ENCODE assay signal across 32 mouse cellular contexts in genomic region chr6:119375035-119375434, GRCm38 (mm10). TPM values are rescaled to one million over a fixed set of nuclear protein-coding genes. Genes with fewer than 3 reads are reported as not detected.
DNase-seq lines count a peak whose midpoint lies in the region; ATAC-seq and TF ChIP-seq lines count a peak whose summit lies in the region.
"Had no signal": no experiment of that assay in that cellular context is flagged by ENCODE, and none has a peak within 500 bp of the region (broad histone marks: within the 10 kb centered on the region; RNA-seq: fewer than 3 reads in every experiment).

No protein-coding gene starts in this region.

- H3K4me2 ChIP-seq in lung, postnatal 0 days (replicated peaks; ENCODE audit: low read depth, low read length): no peak overlapping the region
- no peak overlapping the region for H3K4me2 ChIP-seq in stomach, postnatal 0 days (replicated peaks; ENCODE audit: low read depth)
- H3K4me2 ChIP-seq: forebrain, embryonic 12.5 days; heart, embryonic 12.5 days; hindbrain, embryonic 15.5 days; kidney, embryonic 15.5 days; limb, embryonic 15.5 days; midbrain, embryonic 13.5 days; neural tube, embryonic 15.5 days; stomach, embryonic 15.5 days had no signal

- peaks cover 18% of the 10 kb centered on the region for H3K4me1 ChIP-seq in heart, adult 2 months (ENCODE audit: control insufficient read depth, insufficient read depth, low read length)
- H3K4me1 ChIP-seq in lung, postnatal 0 days (ENCODE audit: insufficient read depth, low read depth, low read length): peaks cover 11% of the 10 kb centered on the region; the same call in 1 of the 2 replicates
- no peaks in the 10 kb centered on the region for H3K4me1 ChIP-seq in stomach, postnatal 0 days (replicated peaks; ENCODE audit: control insufficient read depth, insufficient read depth)
- H3K4me1 ChIP-seq: forebrain, embryonic 12.5 days; hindbrain, embryonic 15.5 days; kidney, embryonic 15.5 days; limb, embryonic 15.5 days; midbrain, embryonic 13.5 days; neural tube, embryonic 15.5 days had no signal

- no peaks in the 10 kb centered on the region for H3K27me3 ChIP-seq in heart, adult 2 months (ENCODE audit: control insufficient read depth, insufficient read depth, low read length)
- no peaks in the 10 kb centered on the region for H3K27me3 ChIP-seq in lung, postnatal 0 days (replicated peaks; ENCODE audit: insufficient read depth, low read length)
- no peaks in the 10 kb centered on the region for H3K27me3 ChIP-seq in stomach, postnatal 0 days (ENCODE audit: control insufficient read depth, insufficient read depth, low read length)
- H3K27me3 ChIP-seq: forebrain, embryonic 12.5 days; heart, embryonic 12.5 days; hindbrain, embryonic 15.5 days; kidney, embryonic 15.5 days; limb, embryonic 15.5 days; megakaryocyte, embryonic 14.5 days; midbrain, embryonic 13.5 days; neural tube, embryonic 15.5 days; stomach, embryonic 15.5 days had no signal

- H3K9me3 ChIP-seq in lung, postnatal 0 days (ENCODE audit: low read length): no peaks in the 10 kb centered on the region
- no peaks in the 10 kb centered on the region for H3K9me3 ChIP-seq in stomach, postnatal 0 days (ENCODE audit: control insufficient read depth, low read length)
- H3K9me3 ChIP-seq: forebrain, embryonic 12.5 days; heart, embryonic 12.5 days; hindbrain, embryonic 15.5 days; kidney, embryonic 15.5 days; limb, embryonic 10.5 days; limb, embryonic 15.5 days; megakaryocyte, embryonic 14.5 days; midbrain, embryonic 13.5 days; neural tube, embryonic 15.5 days; stomach, embryonic 15.5 days had no signal

- H3K27ac ChIP-seq in heart, adult 2 months: no peak overlapping the region
- H3K27ac ChIP-seq in layer of hippocampus, adult 2 months: no peak overlapping the region
- no peak overlapping the region for H3K27ac ChIP-seq in lung, postnatal 0 days (ENCODE audit: low read length)
- H3K27ac ChIP-seq in stomach, postnatal 0 days (replicated peaks): no peak overlapping the region
- no peak overlapping the region for H3K27ac ChIP-seq in left cerebral cortex, adult 2 months
- H3K27ac ChIP-seq: forebrain, embryonic 12.5 days; hindbrain, embryonic 15.5 days; kidney, embryonic 15.5 days; limb, embryonic 10.5 days; limb, embryonic 15.5 days; midbrain, embryonic 13.5 days; neural tube, embryonic 15.5 days; stomach, embryonic 15.5 days had no signal

- WGBS in heart, adult 2 months: 74% methylated on average over 5 of the region's 5 CpGs
- WGBS in lung, postnatal 0 days: 70% methylated on average over 5 of the region's 5 CpGs
- 76% methylated on average over 5 of the region's 5 CpGs for WGBS in stomach, postnatal 0 days

- intact Hi-C loops in heart, adult 2 months (cut with DNase I): no loop called here
- intact Hi-C loops in heart, postnatal 14 days (cut with DNase I): no loop called here
- intact Hi-C loops in left cerebral cortex, adult 2 months (cut with DNase I): no loop called here

- H3K4me3 ChIP-seq in heart, adult 2 months: no peak overlapping the region
- no peak overlapping the region for H3K4me3 ChIP-seq in layer of hippocampus, adult 2 months
- H3K4me3 ChIP-seq in lung, postnatal 0 days (ENCODE audit: low read depth, low read length): no peak overlapping the region
- H3K4me3 ChIP-seq in stomach, postnatal 0 days (ENCODE audit: low read depth, low read length): no peak overlapping the region
- H3K4me3 ChIP-seq in left cerebral cortex, adult 2 months: no peak overlapping the region
- H3K4me3 ChIP-seq: erythroblast, embryonic 14.5 days; forebrain, embryonic 12.5 days; heart, embryonic 12.5 days; hindbrain, embryonic 15.5 days; kidney, embryonic 15.5 days; limb, embryonic 10.5 days; limb, embryonic 15.5 days; megakaryocyte, embryonic 14.5 days; midbrain, embryonic 13.5 days; neural tube, embryonic 15.5 days; stomach, embryonic 15.5 days had no signal

- ATAC-seq in lung, postnatal 0 days: no peak
- no peak for ATAC-seq in stomach, postnatal 0 days (ENCODE audit: low FRiP score, low TSS enrichment)
- ATAC-seq: midbrain, embryonic 13.5 days had no signal

- H3K9ac ChIP-seq in heart, adult 2 months (ENCODE audit: low read depth, low read length): no peak overlapping the region
- no peak overlapping the region for H3K9ac ChIP-seq in lung, postnatal 0 days (replicated peaks; ENCODE audit: low read depth)
- no peak overlapping the region for H3K9ac ChIP-seq in stomach, postnatal 0 days (ENCODE audit: low read length)
- H3K9ac ChIP-seq: forebrain, embryonic 12.5 days; heart, embryonic 12.5 days; hindbrain, embryonic 15.5 days; kidney, embryonic 15.5 days; limb, embryonic 15.5 days; midbrain, embryonic 13.5 days; neural tube, embryonic 15.5 days; stomach, embryonic 15.5 days had no signal

- peak; percentile 35 for TF ChIP-seq CTCF in heart, adult 2 months (IDR thresholded peaks at IDR 0.05)
- peak; percentile 43 for TF ChIP-seq CTCF in layer of hippocampus, adult 2 months (conservative IDR thresholded peaks at IDR 0.05)
- TF ChIP-seq CTCF in lung, postnatal 0 days (IDR thresholded peaks at IDR 0.05): peak; percentile 42
- peak; percentile 30; the same call in 1 of the 2 replicates for TF ChIP-seq CTCF in stomach, postnatal 0 days (IDR thresholded peaks at IDR 0.05; ENCODE audit: low read depth)
- TF ChIP-seq CTCF in left cerebral cortex, adult 2 months (IDR thresholded peaks at IDR 0.05): no peak; the same call in none of the 2 replicates

- H3K36me3 ChIP-seq in heart, adult 2 months (ENCODE audit: control insufficient read depth, insufficient read depth, low read length): peaks cover 41% of the 10 kb centered on the region
- H3K36me3 ChIP-seq in lung, postnatal 0 days (ENCODE audit: insufficient read depth, low read length): no peaks in the 10 kb centered on the region
- no peaks in the 10 kb centered on the region for H3K36me3 ChIP-seq in stomach, postnatal 0 days (ENCODE audit: control insufficient read depth, insufficient read depth, low read length)
- H3K36me3 ChIP-seq: forebrain, embryonic 12.5 days; heart, embryonic 12.5 days; hindbrain, embryonic 15.5 days; kidney, embryonic 15.5 days; limb, embryonic 15.5 days; midbrain, embryonic 13.5 days; neural tube, embryonic 15.5 days; stomach, embryonic 15.5 days had no signal

- peaks cover 12% of the 10 kb centered on the region for H3K79me2 ChIP-seq in heart, adult 2 months (replicated peaks; ENCODE audit: control insufficient read depth, insufficient read depth, low read length)

- no peak for DNase-seq in heart, adult 2 months
- DNase-seq in heart, postnatal 14 days: no peak
- no peak for DNase-seq in layer of hippocampus, adult 2 months (ENCODE audit: low spot score in 2 of 2)
- no peak for DNase-seq in layer of hippocampus, postnatal 14 days (ENCODE audit: low spot score in 2 of 2)
- DNase-seq in lung, postnatal 0 days (ENCODE audit: low spot score): no peak
- DNase-seq in lung, postnatal 36 days: no peak
- DNase-seq in stomach, postnatal 0 days (ENCODE audit: low spot score): no peak
- DNase-seq in left cerebral cortex, adult 2 months (ENCODE audit: extremely low spot score in 1 of 2, low spot score in 2 of 2): no peak
- DNase-seq: adrenal gland, adult 8-10 months; cerebellum, adult 2 months; cerebellum, postnatal 14 days; gastrocnemius, postnatal 36 days; heart, adult 18-20 months; kidney, postnatal 36 days; layer of hippocampus, postnatal 36 days; lung, adult 2 months; lung, postnatal 4 days; retina, postnatal 1 day; right cerebral cortex, postnatal 14 days; thymus, postnatal 25 days had no signal

- no peak for TF ChIP-seq POLR2A in heart, adult 2 months (IDR thresholded peaks at IDR 0.05; ENCODE audit: insufficient read depth, low read depth, low read length)

- TF ChIP-seq EP300 in heart, adult 2 months (IDR thresholded peaks at IDR 0.05; ENCODE audit: insufficient read depth, low read depth, low read length): no peak
- no peak for TF ChIP-seq EP300 in lung, postnatal 0 days (IDR thresholded peaks at IDR 0.05)
- TF ChIP-seq EP300 in stomach, postnatal 0 days (optimal IDR thresholded peaks at IDR 0.05): no peak

RNA-seq across cellular contexts. Expression of gene Adipor2, which starts 42.5 kb away (rescaled TPM):
- total RNA-seq in heart, adult 2 months (2021): 10 to 100 TPM; 62.7 to 63.6 TPM
- polyA plus RNA-seq in heart, adult 2 months (2012; rRNA removed): 57.0 and 72.2 TPM in 2 replicates
- total RNA-seq in heart, postnatal 14 days (2021): 10 to 100 TPM; 54.8 to 64.1 TPM
- 10 to 100 TPM; 37.1 to 40.5 TPM for total RNA-seq in layer of hippocampus, adult 2 months (2021)
- 10 to 100 TPM; 41.2 to 41.6 TPM for total RNA-seq in layer of hippocampus, postnatal 14 days (2021)
- 60.7 and 66.4 TPM in 2 replicates for polyA plus RNA-seq in lung, postnatal 0 days (2015; fragmentation: Nextera tagmentation; extraction: Ambion mirVana)
- polyA plus RNA-seq in stomach, postnatal 0 days (2015; fragmentation: Nextera tagmentation; extraction: Ambion mirVana): 80.7 and 90.5 TPM in 2 replicates
- 10 to 100 TPM; 39.9 to 40.9 TPM for total RNA-seq in left cerebral cortex, adult 2 months (2021)

RNA-seq across cellular contexts. Expression of gene Lrtm2, which starts 44.5 kb away (rescaled TPM):
- under 1 TPM; 0.61 to 0.73 TPM for total RNA-seq in heart, adult 2 months (2021)
- 0.47 and 0.57 TPM in 2 replicates for polyA plus RNA-seq in heart, adult 2 months (2012; rRNA removed)
- under 1 TPM; 0.10 to 0.19 TPM for total RNA-seq in heart, postnatal 14 days (2021)
- total RNA-seq in layer of hippocampus, adult 2 months (2021): 10 to 100 TPM; 43.3 to 44.6 TPM
- 10 to 100 TPM; 23.9 to 29.7 TPM for total RNA-seq in layer of hippocampus, postnatal 14 days (2021)
- polyA plus RNA-seq in lung, postnatal 0 days (2015; fragmentation: Nextera tagmentation; extraction: Ambion mirVana): 0.20 and 0.29 TPM in 2 replicates
- 0.08 TPM in 2 replicates for polyA plus RNA-seq in stomach, postnatal 0 days (2015; fragmentation: Nextera tagmentation; extraction: Ambion mirVana)
- total RNA-seq in left cerebral cortex, adult 2 months (2021): 10 to 100 TPM; 60.5 to 63.9 TPM
- polyA plus RNA-seq: erythroblast, embryonic 14.5 days; limb, embryonic 10.5 days; small intestine, adult 2 months had no signal

Comparison
In these comparisons a context has a peak if more than half of its experiments do, and no peak if none do; other contexts are left out.
1. RNA of gene Lrtm2, which starts 44.5 kb away (total RNA-seq): 60.5 to 63.9 TPM in left cerebral cortex, adult 2 months, 43.3 to 44.6 TPM in layer of hippocampus, adult 2 months and 23.9 to 29.7 TPM in layer of hippocampus, postnatal 14 days; 0.61 to 0.73 TPM in heart, adult 2 months and 0.10 to 0.19 TPM in heart, postnatal 14 days; every median in the first group is over 10 times any median in the second.